ENCODE assay signal across 12 mouse cellular contexts in genomic region chr8:103442420-103443125, GRCm38 (mm10).
DNase-seq lines count a peak whose midpoint lies in the region; ATAC-seq and TF ChIP-seq lines count a peak whose summit lies in the region.
"Had no signal": no experiment of that assay in that cellular context is flagged by ENCODE, and none has a peak within 500 bp of the region (broad histone marks: within the 10 kb centered on the region; RNA-seq: fewer than 3 reads in every experiment).

No protein-coding gene starts in this region.

- DNase-seq in heart, embryonic 10.5 days (ENCODE audit: low spot score) = no peak
- no peak for DNase-seq in heart, adult 2 months
- no peak for DNase-seq in midbrain, embryonic 11.5 days (ENCODE audit: low spot score, missing footprints)
- peak; percentile 28 for DNase-seq in hindlimb bud, embryonic 11.5 days (ENCODE audit: extremely low spot score, low read depth, low spot score)
- DNase-seq in thymus, postnatal 0 days (ENCODE audit: low spot score) = no peak
- DNase-seq in cerebellum, postnatal 10 days = no peak
- DNase-seq: B cell, adult 2 months; cerebellum, postnatal 25 days; right cerebral cortex, postnatal 14 days had no signal

- H3K79me2 ChIP-seq in heart, adult 2 months (replicated peaks; ENCODE audit: control insufficient read depth, insufficient read depth, low read length) = no peaks in the 10 kb centered on the region

- no peak overlapping the region for H3K4me3 ChIP-seq in heart, embryonic 10.5 days
- no peak overlapping the region for H3K4me3 ChIP-seq in heart, adult 2 months
- no peak overlapping the region for H3K4me3 ChIP-seq in midbrain, embryonic 11.5 days (ENCODE audit: low read depth, low read length)
- H3K4me3 ChIP-seq in midbrain, embryonic 15.5 days = no peak overlapping the region
- no peak overlapping the region for H3K4me3 ChIP-seq in neural tube, embryonic 15.5 days (replicated peaks)

- no peaks in the 10 kb centered on the region for H3K27me3 ChIP-seq in heart, embryonic 10.5 days (ENCODE audit: insufficient read depth, poor library complexity, severe bottlenecking)
- H3K27me3 ChIP-seq in heart, adult 2 months (ENCODE audit: control insufficient read depth, insufficient read depth, low read length) = no peaks in the 10 kb centered on the region
- no peaks in the 10 kb centered on the region; the same call in 1 of the 2 replicates for H3K27me3 ChIP-seq in midbrain, embryonic 11.5 days (ENCODE audit: control insufficient read depth, insufficient read depth, low read length)
- no peaks in the 10 kb centered on the region for H3K27me3 ChIP-seq in midbrain, embryonic 15.5 days (replicated peaks)
- H3K27me3 ChIP-seq in neural tube, embryonic 15.5 days (replicated peaks) = no peaks in the 10 kb centered on the region

- H3K4me1 ChIP-seq in heart, embryonic 10.5 days = peaks cover 33% of the 10 kb centered on the region
- H3K4me1 ChIP-seq in heart, adult 2 months (ENCODE audit: control insufficient read depth, insufficient read depth, low read length) = peaks cover 3% of the 10 kb centered on the region
- H3K4me1 ChIP-seq in midbrain, embryonic 11.5 days (ENCODE audit: control insufficient read depth, insufficient read depth, low read length) = peaks cover 7% of the 10 kb centered on the region; the same call in 1 of the 2 replicates
- peaks cover 5% of the 10 kb centered on the region for H3K4me1 ChIP-seq in midbrain, embryonic 15.5 days
- H3K4me1 ChIP-seq in neural tube, embryonic 15.5 days = 0 out of 2 replicates have a peak, but pooled peaks cover 2% of the 10 kb centered on the region

- no peak for TF ChIP-seq CTCF in heart, adult 2 months (IDR thresholded peaks at IDR 0.05)

- WGBS in heart, embryonic 10.5 days = 27% methylated on average over 6 of the region's 6 CpGs
- WGBS in heart, adult 2 months = 20% methylated on average over 6 of the region's 6 CpGs
- WGBS in midbrain, embryonic 11.5 days = 11% methylated on average over 6 of the region's 6 CpGs
- WGBS in midbrain, embryonic 15.5 days = 9% methylated on average over 6 of the region's 6 CpGs
- WGBS in neural tube, embryonic 15.5 days = 18% methylated on average over 6 of the region's 6 CpGs

- intact Hi-C loops in heart, adult 2 months (cut with DNase I) = no loop called here

- no peak for TF ChIP-seq POLR2A in heart, adult 2 months (IDR thresholded peaks at IDR 0.05; ENCODE audit: insufficient read depth, low read depth, low read length)

- no peak overlapping the region for H3K9ac ChIP-seq in heart, adult 2 months (ENCODE audit: low read depth, low read length)
- no peak overlapping the region for H3K9ac ChIP-seq in midbrain, embryonic 11.5 days (ENCODE audit: low read length)
- no peak overlapping the region for H3K9ac ChIP-seq in midbrain, embryonic 15.5 days
- H3K9ac ChIP-seq in neural tube, embryonic 15.5 days (replicated peaks) = no peak overlapping the region

- no peaks in the 10 kb centered on the region for H3K9me3 ChIP-seq in heart, embryonic 10.5 days
- no peaks in the 10 kb centered on the region for H3K9me3 ChIP-seq in midbrain, embryonic 11.5 days (ENCODE audit: control insufficient read depth, low read length)
- no peaks in the 10 kb centered on the region for H3K9me3 ChIP-seq in midbrain, embryonic 15.5 days
- H3K9me3 ChIP-seq in neural tube, embryonic 15.5 days (replicated peaks) = no peaks in the 10 kb centered on the region

- 0 out of 2 replicates have a peak overlapping the region, but pooled peaks have one; percentile 36 for H3K27ac ChIP-seq in heart, embryonic 10.5 days
- no peak overlapping the region for H3K27ac ChIP-seq in heart, adult 2 months
- no peak overlapping the region; the same call in 1 of the 2 replicates for H3K27ac ChIP-seq in midbrain, embryonic 11.5 days (ENCODE audit: low read depth, low read length)
- H3K27ac ChIP-seq in midbrain, embryonic 15.5 days = no peak overlapping the region
- peak overlapping the region; percentile 28; the same call in 1 of the 2 replicates for H3K27ac ChIP-seq in neural tube, embryonic 15.5 days (replicated peaks)

- no peaks in the 10 kb centered on the region for H3K36me3 ChIP-seq in heart, embryonic 10.5 days
- no peaks in the 10 kb centered on the region for H3K36me3 ChIP-seq in heart, adult 2 months (ENCODE audit: control insufficient read depth, insufficient read depth, low read length)
- no peaks in the 10 kb centered on the region for H3K36me3 ChIP-seq in midbrain, embryonic 11.5 days (ENCODE audit: control insufficient read depth, insufficient read depth, low read length)
- H3K36me3 ChIP-seq in midbrain, embryonic 15.5 days (replicated peaks) = no peaks in the 10 kb centered on the region
- no peaks in the 10 kb centered on the region for H3K36me3 ChIP-seq in neural tube, embryonic 15.5 days

- TF ChIP-seq EP300 in heart, adult 2 months (IDR thresholded peaks at IDR 0.05; ENCODE audit: insufficient read depth, low read depth, low read length) = no peak

- ATAC-seq in midbrain, embryonic 11.5 days (ENCODE audit: low FRiP score) = peak; percentile 71
- no peak; the same call in 1 of the 2 replicates for ATAC-seq in midbrain, embryonic 15.5 days (replicated peaks)
- ATAC-seq in neural tube, embryonic 15.5 days (ENCODE audit: low FRiP score) = no peak

- no peak overlapping the region for H3K4me2 ChIP-seq in midbrain, embryonic 11.5 days
- H3K4me2 ChIP-seq in midbrain, embryonic 15.5 days = no peak overlapping the region
- no peak overlapping the region for H3K4me2 ChIP-seq in neural tube, embryonic 15.5 days
- H3K4me2 ChIP-seq: liver, embryonic 11.5 days had no signal

Comparison
In these comparisons a context has a peak if more than half of its experiments do, and no peak if none do; other contexts are left out.
1. H3K27ac ChIP-seq: peak in heart, embryonic 10.5 days (single experiment) and neural tube, embryonic 15.5 days (single experiment); none in heart, adult 2 months (single experiment), midbrain, embryonic 11.5 days (single experiment) and midbrain, embryonic 15.5 days (single experiment).